Mouse (Mus musculus) thymus, postnatal 10 days (tissue): ENCODE measurements around the gene Padi6.

ENCODE experiments used
- DNase-seq, 2 experiments: peaks; one replicate each; pipeline ENCODE4 v3.0.0; 2021; ENCODE audit warnings: low spot score in 2 of 2

Padi6 gene

DNA sequence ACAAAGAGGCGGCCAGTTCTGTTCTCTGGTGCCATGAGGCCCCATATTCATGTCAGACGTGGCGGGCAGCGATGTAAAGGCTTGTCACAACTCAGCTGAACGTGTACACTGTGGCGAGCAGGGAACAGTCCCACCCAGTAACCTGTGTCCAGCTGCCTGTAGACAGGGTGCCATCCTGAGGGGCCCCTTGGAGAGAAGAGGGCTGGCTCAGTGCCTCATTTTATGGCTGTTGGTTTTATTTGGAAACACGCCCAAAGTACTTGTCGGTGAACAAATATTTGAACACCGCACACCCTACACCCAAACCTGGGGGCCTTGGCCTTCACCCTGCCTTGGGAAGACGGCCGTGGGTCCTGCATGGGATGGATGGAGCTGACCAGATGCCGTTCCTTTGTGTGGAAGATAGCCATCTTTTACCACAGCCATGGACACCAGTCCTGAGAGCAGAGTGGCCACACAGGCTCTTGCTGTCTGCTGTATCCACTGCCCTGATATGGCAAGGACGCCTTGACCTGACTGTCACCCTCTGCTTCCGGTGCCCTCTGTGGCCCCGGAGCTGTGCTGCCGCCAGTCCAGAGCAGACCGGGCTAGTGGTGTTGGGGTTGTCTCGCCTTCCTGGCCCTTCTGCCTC lies 34.0 kb downstream of the Padi6 start:
- DNase-seq = no peak

DNA sequence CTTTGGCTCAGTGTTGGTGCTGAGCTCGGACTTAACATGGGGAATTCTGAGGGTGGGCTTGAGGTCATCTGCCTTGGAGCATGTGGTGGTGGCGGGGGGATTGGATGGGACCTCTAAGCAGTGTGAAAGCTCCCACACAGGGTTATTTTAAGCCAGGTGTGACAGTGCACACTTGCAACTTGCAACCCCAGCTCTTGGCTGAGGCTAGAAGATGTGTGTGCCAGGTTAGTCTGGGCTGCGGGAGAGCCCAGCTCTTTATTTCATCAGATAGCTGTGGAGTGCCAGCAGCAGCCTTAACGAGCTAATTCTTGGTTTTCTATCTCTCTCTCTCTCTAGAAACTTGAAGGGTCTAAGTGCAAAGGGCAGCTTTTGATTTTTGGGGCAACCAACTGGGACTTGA lies 34.8 kb downstream of the Padi6 start:
- no peak for DNase-seq

GRCm38 (mm10) chr4:140704166-140704565 lies 38.3 kb downstream of the Padi6 start:
- DNase-seq = no peak

- DNase-seq = no peak
These were observed 38.8 kb downstream of the Padi6 start for GRCm38 (mm10) chr4:140703636-140704035.

GRCm38 (mm10) chr4:140702611-140703327 lies 39.7 kb downstream of the Padi6 start:
- DNase-seq = peak; percentile 74 to 86

- DNase-seq = peak; percentile 58 to 62
These were observed 40.5 kb downstream of the Padi6 start for GRCm38 (mm10) chr4:140701716-140702561.

GRCm38 (mm10) chr4:140701049-140701715 lies 41.3 kb downstream of the Padi6 start:
- peak; percentile 70 to 83 for DNase-seq

GRCm38 (mm10) chr4:140700269-140701018 lies 42.0 kb downstream of the Padi6 start, which contains the start of gene Rcc2:
Gene Rcc2, plus strand, starts transcription at chr4:140700541.
- DNase-seq = no peak

DNA sequence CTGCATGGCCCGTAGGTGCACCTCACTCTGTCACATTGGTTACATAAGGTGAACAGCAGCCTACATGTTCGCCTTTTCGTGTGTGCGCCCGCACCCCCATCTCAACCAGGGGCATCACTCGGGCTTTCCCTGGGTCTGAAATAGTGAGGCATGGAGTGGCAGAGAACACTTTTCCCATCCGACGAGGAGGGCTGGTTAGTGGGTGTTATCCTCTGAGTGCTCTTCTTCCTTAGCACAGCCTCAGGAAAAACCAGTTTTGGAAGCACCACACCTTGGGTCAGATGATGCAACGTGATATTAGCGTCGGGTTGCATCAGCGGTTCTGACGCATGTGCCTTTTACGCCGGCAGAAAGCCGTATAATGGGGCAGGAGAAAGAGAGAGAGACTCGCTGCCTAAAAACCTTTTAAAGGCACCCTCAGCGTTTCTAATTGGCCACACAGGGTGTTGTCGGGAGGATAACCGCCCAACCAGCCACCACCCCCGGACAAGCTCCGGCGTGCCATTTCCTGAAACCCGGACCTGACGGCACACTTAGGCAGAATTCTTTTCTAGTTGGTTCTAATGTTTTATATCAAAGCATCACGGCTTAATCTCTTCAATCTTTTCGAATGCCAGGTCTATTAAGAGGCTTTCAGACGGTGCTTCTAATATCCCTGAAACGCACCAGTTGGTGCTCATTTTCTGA lies 42.9 kb downstream of the Padi6 start:
- DNase-seq = peak; percentile 42 to 54

GRCm38 (mm10) chr4:140695675-140696585 lies 46.5 kb downstream of the Padi6 start:
- no peak for DNase-seq

GRCm38 (mm10) chr4:140695146-140695545 lies 47.3 kb downstream of the Padi6 start:
- DNase-seq = no peak

GRCm38 (mm10) chr4:140694551-140695060 lies 47.8 kb downstream of the Padi6 start:
- no peak for DNase-seq

- no peak for DNase-seq
These were observed 48.9 kb downstream of the Padi6 start for GRCm38 (mm10) chr4:140693513-140693912.

DNA sequence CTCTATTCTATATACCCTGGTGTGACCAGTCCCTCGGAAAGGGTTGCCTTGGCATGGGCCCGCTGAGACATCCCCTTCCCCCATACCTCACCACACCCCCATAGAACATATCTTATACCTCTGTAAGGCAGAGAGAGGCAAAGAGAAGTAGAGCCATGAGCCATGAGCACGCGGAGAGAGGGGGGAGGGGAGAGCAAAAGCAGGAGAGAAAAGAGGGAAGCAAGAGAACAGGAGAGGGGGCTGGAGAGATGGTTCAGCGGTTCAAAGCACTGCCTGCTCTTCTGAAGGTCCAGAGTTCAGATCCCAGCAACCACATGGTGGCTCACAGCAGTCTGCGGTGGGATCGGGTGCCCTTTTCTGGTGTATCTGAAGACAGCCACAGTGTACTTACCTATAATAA lies 51.0 kb downstream of the Padi6 start:
- no peak for DNase-seq

DNA sequence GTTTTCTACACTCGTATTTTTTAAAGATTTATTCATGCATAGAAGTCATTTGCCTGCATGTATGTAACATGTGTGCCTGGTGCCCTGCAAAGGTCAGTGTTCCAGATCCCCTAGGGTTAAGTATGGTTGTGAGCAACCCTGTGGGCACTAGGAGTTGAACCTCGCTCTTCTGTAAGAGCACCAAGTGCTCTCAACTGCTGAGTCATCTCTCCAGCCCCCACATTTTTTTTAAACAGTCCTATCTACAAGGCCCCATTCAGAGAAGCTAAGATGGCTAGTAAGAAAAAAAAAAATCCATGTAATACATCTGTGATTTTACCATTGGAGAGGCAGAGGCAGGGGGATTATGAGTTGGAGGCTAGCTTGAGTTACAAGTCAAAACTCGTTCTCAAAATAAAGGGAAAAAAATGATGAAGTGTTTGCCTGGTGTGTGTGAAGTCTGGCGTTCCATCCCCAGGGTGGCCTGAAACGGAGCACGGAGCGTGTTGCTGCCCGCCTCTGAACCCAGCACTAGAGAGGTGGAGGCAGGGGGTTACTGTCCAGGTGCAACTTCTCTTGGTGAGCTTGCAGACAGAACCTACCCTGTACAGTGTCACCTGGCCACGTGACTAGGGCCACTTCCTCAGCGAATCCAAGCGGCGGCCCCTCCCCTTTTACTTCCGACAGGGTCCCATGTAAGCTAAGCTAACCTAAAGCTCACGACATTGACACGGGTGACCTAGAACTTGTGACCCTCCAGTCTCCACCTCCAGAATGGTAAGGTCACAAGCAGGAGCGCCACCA lies 52.4 kb downstream of the Padi6 start:
- peak; percentile 45 to 48 for DNase-seq

- DNase-seq = no peak
These were observed 53.5 kb downstream of the Padi6 start for GRCm38 (mm10) chr4:140688826-140689425.

- no peak for DNase-seq
These were observed 54.2 kb downstream of the Padi6 start for GRCm38 (mm10) chr4:140688044-140688825.
